Mouse (Mus musculus) CD4-positive, CD25-positive, alpha-beta regulatory T cell, adult 4 months (primary cell): Measurements from ENCODE around the gene Paqr4. TPM values are rescaled to one million over a fixed set of nuclear protein-coding genes. Genes with fewer than 3 reads are reported as not detected.

Source experiments
- ATAC-seq: one replicate; pipeline ENCODE4 v1.8.0; 2017
- polyA plus RNA-seq, 2 experiments: library from polyadenylated mRNA; unstranded; fragments of 100-300 nt; shearing (Covaris generic); gene quantifications; one replicate each; pipeline ENCODE4 v1.2.1; 2017

Gene Paqr4
- polyA plus RNA-seq, 2 experiments from 2014 or later: 2.0 to 2.5 TPM

- ATAC-seq: peak; percentile 78
Measured at GRCm38 (mm10) chr17:23748631-23749391, 8.1 kb upstream of the Paqr4 start.

DNA sequence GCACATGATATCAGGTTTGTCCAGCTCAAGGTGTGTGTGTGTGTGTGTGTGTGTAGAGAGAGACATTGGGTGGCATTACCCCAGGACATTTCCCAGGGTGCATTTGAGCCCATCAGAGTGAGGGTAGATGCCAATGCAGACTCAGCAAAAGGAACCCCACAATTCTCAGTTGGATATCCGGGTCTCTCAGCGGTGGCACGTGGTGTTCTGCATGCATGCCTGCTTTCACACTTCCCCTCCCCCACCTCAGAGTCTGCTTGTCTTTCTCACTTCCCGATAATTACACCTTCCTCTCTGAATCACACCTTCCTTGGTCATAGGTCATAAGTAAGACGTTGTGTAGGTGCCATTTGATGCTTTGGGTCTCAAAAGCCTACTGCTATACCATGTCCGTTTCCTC, 7.4 kb upstream of the Paqr4 start:
- ATAC-seq: peak; percentile 18

GRCm38 (mm10) chr17:23747471-23747870, 6.8 kb upstream of the Paqr4 start:
- ATAC-seq: no peak

DNA sequence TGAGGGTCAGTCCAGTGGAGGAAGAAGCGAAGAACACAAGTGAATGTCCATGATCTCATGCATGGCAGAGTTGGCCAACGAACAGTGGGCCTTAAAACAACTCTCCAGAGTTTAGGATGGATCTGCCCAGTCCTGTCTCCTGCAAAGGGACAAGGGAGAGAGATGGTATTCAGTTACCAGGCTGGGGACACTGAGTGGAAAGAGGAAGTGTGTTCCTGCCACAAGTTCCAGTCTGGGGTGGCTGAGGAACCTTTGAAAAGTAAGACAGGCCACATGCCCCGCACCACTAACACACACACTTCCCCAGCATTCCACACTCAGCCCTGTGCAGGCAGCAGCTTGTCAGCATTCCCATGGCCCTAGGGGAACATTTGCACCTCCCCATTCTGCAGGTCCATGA, 6.1 kb upstream of the Paqr4 start:
- ATAC-seq: no peak

DNA sequence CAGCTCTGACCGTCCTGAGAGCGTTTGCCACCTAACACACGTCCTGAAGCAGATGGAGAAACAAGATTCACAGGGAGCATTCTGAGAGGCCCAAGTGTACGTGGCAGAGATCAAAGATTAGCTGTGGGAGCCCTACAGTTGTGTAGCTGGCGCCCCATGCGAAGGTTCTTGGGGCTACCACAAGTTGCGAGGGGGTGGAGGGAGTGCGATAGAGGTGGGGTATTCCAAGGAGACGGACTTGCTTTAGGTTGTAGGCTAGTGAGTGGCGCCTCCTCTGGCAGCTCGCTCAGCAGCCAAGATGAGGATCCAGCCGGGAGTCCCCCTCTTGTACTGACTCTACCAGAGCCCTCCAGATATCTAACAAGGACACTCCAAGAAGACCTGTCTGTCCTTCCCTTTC, 5.6 kb upstream of the Paqr4 start:
- peak; percentile 9 for ATAC-seq

DNA sequence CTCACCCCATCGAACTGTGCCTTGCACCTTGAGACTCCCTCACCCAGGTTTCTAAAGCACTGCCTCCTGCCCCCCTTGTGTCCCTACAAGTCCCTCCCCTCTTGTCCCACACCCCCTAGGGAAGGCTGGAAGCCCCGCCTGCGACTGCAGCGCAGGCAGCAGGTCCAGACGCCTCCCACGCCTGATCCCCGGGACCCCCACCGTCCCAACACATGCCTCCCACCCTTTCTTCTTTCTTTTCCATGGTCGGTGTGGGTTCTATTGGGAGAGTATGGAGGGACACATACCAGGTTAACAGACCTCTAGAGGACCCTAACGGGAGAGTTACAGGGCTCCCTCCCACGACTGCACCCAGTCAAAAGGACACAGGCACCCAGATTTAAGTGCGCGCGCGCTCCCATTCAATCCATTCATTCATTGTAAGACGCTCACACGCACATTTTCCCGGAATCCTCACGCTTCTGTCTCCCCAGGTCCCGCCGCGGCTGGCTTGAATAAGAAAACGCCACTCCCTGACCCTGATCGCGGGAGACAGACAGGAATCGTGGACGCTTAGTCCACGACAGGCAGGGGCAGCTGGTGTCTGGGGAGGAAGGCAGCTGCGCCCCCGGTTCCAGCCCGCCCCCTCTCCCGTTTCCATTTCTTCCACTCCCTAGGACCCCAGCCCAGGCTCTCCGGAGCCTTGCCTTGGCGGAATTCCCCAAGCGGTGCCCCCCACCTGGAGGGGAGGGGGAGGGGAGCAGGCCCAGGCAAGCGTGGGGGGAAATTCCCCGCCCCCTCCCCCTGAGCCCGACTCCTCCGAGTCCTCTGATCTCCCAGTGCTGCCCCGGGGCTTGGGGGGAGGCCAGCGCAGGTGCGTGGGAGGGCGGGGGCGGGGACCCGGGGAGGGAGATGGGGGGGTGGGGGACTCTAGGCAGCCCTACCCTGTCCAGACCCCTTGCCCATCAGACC, 4.9 kb upstream of the Paqr4 start, which contains the start of gene Kremen2:
Kremen2 (minus strand) TSS at position 533 of the 951 bp plus-strand sequence.
- no peak for ATAC-seq

DNA sequence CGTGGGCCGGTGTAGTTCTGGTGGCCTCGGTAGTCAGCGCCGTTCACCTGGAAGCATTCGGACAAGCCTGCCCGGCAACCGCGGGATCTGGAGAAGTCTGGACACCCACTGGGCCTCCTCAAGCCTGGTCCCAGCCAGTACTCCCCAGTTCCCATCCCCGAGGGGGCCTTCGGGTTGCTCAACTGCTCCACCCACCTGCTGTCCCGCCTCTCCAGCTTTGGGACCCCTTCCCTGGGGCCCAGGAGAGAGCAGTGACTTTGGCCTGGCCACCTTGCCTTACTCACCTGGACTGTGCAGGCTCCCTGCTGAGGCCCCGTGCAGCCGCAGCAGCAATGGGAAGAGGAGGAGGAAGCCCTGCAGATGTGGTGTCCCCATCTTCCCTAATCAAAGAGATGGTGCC, 4.0 kb upstream of the Paqr4 start:
- ATAC-seq: no peak

DNA sequence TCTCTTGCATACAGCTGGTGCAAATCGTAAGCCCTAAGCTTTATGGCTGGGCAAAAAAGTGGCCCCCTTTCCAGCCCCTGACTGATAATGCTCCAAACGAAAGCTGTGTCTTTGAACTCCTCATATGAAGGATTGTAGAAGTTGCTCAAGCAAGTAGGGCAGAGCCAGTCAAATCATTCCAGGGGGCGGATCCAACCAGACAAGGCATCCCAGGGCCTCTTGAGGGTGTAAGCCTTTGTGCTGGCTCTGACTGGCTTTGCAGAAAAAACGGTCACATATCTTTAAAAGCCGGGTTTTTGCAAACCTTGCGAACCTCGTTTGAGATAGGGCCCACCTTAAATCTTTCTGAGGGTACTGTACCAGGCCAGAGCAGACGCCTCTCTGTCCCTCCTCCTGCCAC, 3.4 kb upstream of the Paqr4 start:
- no peak for ATAC-seq

GRCm38 (mm10) chr17:23742941-23743340, 2.3 kb upstream of the Paqr4 start:
- no peak for ATAC-seq

- peak; percentile 48 for ATAC-seq
Measured at GRCm38 (mm10) chr17:23742210-23742793, 1.6 kb upstream of the Paqr4 start.

GRCm38 (mm10) chr17:23741359-23742209, 917 bp upstream of the Paqr4 start:
- ATAC-seq: no peak

DNA sequence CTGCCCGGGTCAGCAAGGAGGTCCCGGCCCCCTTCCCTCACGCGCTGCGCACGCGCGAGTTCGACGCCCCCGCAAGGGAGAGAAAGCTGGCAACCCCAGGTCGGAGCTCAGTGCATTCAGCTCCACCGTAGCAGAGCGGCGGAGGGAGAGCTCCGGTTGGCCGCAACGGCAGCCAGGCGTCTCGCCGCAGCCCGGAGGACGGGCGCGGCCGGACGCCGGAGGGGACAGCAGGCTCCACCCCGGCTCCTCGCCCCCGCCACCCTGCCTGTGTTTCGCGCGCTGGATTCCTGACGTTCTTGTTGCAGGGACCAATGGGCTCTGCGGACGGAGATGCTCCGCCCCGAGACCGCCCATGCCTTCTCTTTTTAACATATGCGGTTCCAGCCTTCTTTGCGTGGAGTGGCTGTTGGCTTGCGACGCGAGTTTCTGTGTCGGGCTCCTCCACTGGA, 507 bp downstream of the Paqr4 start:
- ATAC-seq: peak; percentile 85

GRCm38 (mm10) chr17:23739202-23740135, 1.2 kb downstream of the Paqr4 start:
- peak; percentile 16 for ATAC-seq

GRCm38 (mm10) chr17:23738836-23739201, 1.8 kb downstream of the Paqr4 start:
- no peak for ATAC-seq

DNA sequence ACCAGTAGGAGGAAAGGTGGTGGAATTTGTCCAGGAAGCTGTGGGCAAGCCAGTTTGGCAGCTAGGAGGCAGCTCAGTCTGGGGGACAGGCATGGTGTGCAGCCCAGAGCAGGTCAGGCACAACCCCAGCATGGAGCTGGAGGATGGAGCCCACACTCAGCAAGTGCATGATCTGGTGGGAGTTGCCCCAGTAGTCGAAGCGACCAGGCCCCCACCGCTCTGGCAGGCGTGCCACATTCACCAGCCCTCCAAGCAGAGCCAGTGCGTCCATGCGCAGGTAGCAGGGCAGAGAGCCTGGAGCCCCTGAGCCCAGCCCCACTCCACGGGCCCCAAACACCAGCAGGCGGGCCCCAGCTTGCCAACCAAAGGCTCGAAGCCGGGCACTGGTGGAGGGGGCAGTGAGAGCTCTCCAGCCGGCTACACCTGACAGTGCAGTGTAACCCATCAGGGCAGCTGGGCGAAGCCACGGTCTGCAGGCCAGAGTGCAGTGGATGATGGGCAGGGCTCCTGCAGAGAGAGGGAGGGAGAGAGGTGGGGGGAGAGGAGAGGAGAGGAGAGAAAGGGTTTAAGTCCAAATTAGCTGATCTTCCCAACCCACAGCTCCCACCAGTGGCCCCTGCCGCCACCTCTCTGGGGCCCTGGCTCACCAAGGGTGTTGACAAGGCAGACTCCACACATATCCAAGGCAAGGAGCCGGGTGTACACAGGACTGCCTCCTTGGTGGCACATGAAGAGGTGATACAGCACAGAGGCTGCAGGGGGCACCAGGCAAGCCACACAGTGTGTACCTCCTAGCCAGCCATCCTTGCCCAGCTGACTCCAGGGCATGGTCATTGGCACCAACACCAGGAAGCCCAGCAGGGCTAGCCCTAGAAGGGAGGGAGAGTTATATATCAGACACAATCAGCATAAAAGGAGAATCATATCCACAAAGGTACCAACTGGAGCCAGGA, 2.9 kb downstream of the Paqr4 start:
- ATAC-seq: no peak

DNA sequence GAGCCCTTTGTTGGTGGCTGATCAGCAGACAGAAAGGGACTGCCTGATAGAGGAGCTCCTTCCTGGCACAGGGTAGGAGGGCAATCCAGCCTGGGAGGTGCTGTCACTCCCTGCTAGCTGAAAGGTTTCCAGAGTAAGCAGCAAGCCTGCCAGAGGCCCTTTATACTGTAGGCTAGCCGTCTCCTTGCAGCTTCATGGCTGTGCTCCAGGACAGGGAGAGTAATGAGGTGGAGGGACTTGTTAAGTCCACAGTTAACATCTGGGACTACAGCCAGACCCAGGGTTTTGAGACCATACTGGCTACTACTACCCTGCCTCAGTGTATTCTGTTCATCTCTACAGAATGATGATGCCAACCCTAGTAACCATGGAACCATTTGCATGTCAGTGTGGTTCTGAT, 6.3 kb downstream of the Paqr4 start:
- ATAC-seq: no peak

DNA sequence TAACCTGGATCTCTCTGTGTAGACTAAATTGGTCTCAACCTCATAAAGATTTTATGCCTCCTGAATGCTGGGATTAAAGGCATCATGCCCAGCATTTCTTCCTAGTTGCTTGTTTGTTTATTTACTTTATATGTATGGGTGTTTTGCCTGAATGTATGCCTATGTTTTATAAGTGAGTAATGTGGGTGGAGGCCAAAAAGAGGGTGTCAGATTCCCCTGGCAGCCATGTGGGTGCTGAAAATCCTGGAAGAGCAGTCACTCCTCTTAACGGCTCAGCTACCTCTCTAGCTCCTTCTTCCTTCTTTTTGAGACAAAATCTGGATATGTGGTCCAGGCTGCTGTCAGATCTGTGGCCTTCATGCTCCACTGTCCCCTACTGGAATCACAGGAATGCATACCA, 10.2 kb downstream of the Paqr4 start:
- ATAC-seq: no peak

GRCm38 (mm10) chr17:23726758-23727142, 13.9 kb downstream of the Paqr4 start:
- no peak for ATAC-seq

GRCm38 (mm10) chr17:23725999-23726757, 14.5 kb downstream of the Paqr4 start, which contains the start of gene Pkmyt1:
TSS of gene Pkmyt1 (plus strand) at chr17:23726336.
- ATAC-seq: peak; percentile 97
